Mouse (Mus musculus): ENCODE measurements around the gene Amhr2.
A peak's percentile ranks its signal among the peaks of the same experiment; 100 is the strongest.

GRCm38 (mm10) chr15:102405489-102406195 is 39.5 kb upstream of the Amhr2 start, which contains the start of gene Sp1:
- TF ChIP-seq POLR2A (IDR thresholded peaks at IDR 0.05; ENCODE audit: low read depth, low read length) (peak; percentile 97; the same call in 1 of the 2 replicates), CTCF (IDR thresholded peaks at IDR 0.05; ENCODE audit: extremely low read depth, insufficient read length, insufficient replicate concordance, low read depth, low read length) (no peak)
